In the genomic region with DNA sequence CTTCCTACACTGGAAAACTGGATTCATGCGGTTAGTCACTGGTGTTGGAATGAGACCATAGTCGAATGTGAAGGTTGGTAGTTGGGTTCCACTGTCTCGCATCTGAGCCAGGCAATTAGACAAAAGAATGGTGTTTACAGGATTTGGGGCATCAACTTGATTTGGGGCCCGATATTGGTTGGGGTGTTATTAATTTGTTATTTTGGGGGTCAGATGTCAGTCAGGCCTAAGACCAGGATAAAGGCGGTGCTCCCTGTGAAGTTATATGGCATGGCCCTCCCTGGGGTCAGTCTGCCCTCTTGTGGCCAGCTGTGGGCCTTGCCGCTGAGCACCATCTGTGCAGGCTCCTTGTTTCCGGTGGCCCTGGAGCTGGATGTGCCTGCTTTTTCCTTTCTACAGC, we compare ENCODE assay signal across 8 mouse cellular contexts.
DNase-seq lines count a peak whose midpoint lies in the region; ATAC-seq and TF ChIP-seq lines count a peak whose summit lies in the region.

No protein-coding gene starts in this region.

- no peak overlapping the region for H3K4me3 ChIP-seq in hindbrain, embryonic 14.5 days (replicated peaks; ENCODE audit: low read length)

- peak; percentile 97 for TF ChIP-seq CTCF in Patski (IDR thresholded peaks at IDR 0.05)

- H3K4me1 ChIP-seq in hindbrain, embryonic 14.5 days (replicated peaks; ENCODE audit: control insufficient read depth, insufficient read depth, low read length), result peaks cover 17% of the 10 kb centered on the region

- peak; percentile 80 for ATAC-seq in Patski
- ATAC-seq in hindbrain, embryonic 14.5 days (ENCODE audit: low FRiP score), result peak; percentile 55; the same call in 1 of the 2 replicates

- no peak overlapping the region for H3K4me2 ChIP-seq in hindbrain, embryonic 14.5 days (replicated peaks)

- H3K27me3 ChIP-seq in Patski, result peaks cover 14% of the 10 kb centered on the region
- no peaks in the 10 kb centered on the region for H3K27me3 ChIP-seq in hindbrain, embryonic 14.5 days (ENCODE audit: control insufficient read depth, insufficient read depth, low read length)

- no peak overlapping the region for H3K9ac ChIP-seq in hindbrain, embryonic 14.5 days

- H3K9me3 ChIP-seq in hindbrain, embryonic 14.5 days (ENCODE audit: control insufficient read depth, low read length), result no peaks in the 10 kb centered on the region

- CTCF ChIA-PET in Patski (lab: Charles Lee), result interaction anchor here (0.7 to 2.6 kb wide), 6 partner anchors 9 to 360 kb away, joined by 3 to 22 read pairs (median 4); no protein-coding TSS in a partner anchor

- POLR2A ChIA-PET in Patski (lab: Charles Lee), result interaction anchor here (0.7 kb wide), 1 partner anchor 330 kb away, joined by 3 read pairs; no protein-coding TSS in a partner anchor

- no peaks in the 10 kb centered on the region for H3K36me3 ChIP-seq in hindbrain, embryonic 14.5 days (replicated peaks; ENCODE audit: control insufficient read depth, insufficient read depth)

- peak; percentile 22 for DNase-seq in Patski (ENCODE audit: low read depth, low spot score)
- DNase-seq in cerebellum, postnatal 14 days, result peak; percentile 85 to 89
- DNase-seq in frontal cortex, postnatal 36 days (ENCODE audit: low spot score in 2 of 2), result peak; percentile 74 to 79
- peak; percentile 81 for DNase-seq in hindbrain, embryonic 14.5 days (ENCODE audit: low spot score)
- DNase-seq in layer of hippocampus, postnatal 36 days, result peak; percentile 72 to 73
- DNase-seq in lung, postnatal 4 days, result peak; percentile 76 to 86
- DNase-seq in right cerebral cortex, adult 2 months (ENCODE audit: low spot score in 2 of 2), result peak; percentile 81
- peak; percentile 80 for DNase-seq in urinary bladder, postnatal 14 days (ENCODE audit: low spot score)

- 42% methylated on average over 7 of the region's 7 CpGs for WGBS in hindbrain, embryonic 14.5 days

- no peak overlapping the region for H3K27ac ChIP-seq in hindbrain, embryonic 14.5 days

- in situ Hi-C loops in Patski (cut with MboI; ENCODE audit: low pct_unique_long_range_greater_than_20kb), result loop anchor here (5.0 to 10.0 kb wide), 2 partner anchors 141 to 388 kb away; a partner anchor contains a TSS

Comparison
In these comparisons a context has a peak if more than half of its experiments do, and no peak if none do; other contexts are left out.
1. DNase-seq: peak in every context shown above with its lines; median percentile 87 in cerebellum, postnatal 14 days; 81 in hindbrain, embryonic 14.5 days; 81 in lung, postnatal 4 days; 81 in right cerebral cortex, adult 2 months; 80 in urinary bladder, postnatal 14 days; 76 in frontal cortex, postnatal 36 days; 72 in layer of hippocampus, postnatal 36 days; 22 in Patski.